Mouse (Mus musculus): ENCODE measurements around the gene Gm281. TPM values are rescaled to one million over a fixed set of nuclear protein-coding genes. Genes with fewer than 3 reads are reported as not detected.

Gm281 gene
- polyA plus RNA-seq (2012; rRNA removed) = not detected in 2 replicates

GRCm38 (mm10) chr14:13914387-13915082 is at the start of gene Gm281:
Gm281 (minus strand) TSS chr14:13914478.

DNA sequence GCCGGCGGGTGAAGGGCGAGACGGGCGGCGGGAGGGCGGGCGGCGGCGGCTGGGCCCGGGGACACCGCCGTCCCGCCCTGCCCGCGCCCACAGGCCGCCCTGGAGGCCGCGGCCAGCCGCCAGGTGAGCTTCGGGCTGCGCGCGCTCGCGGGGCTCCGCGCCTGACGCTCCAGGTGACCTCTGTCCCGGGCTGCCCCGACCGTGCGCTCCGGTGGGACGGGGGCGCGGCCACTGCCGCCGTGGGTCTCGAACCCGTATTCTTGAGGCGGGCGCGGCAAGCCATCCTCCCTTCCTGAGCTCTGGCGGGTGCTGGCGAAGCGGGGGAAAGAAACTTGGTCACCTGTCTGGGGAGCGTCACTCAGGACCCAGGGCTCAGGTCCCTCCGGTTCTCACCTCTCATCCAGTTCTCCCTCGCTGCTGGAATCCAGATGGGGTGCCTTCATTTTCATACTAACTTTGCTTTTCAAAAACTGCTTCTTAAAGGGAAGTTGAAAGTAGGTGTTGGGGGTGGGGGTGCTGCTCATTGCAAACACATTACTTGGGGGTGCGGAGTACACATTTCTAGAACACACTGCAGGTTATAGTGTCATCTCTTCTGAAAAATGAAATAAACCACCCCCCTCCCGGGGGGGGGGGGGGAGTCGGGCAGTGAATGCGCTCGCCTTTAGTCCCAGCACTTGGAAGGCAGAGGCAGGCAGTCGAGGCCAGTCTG is 47.3 kb upstream of the Gm281 start, which contains the start of the genes Atxn7 and Thoc7:
TSS of gene Atxn7 (plus strand) at position 40 of the 712 bp plus-strand sequence.
TSS of gene Thoc7 (minus strand) at position 452 of the 712 bp plus-strand sequence.

Other genes starting within 250 kb of the Gm281 start
- gene Sntn, start 243.6 kb downstream of the Gm281 start, polyA plus RNA-seq (2012; rRNA removed) = not detected in 2 replicates
- 5.0 and 6.5 TPM in 2 replicates for gene Atxn7, start 47.0 kb upstream of the Gm281 start, polyA plus RNA-seq (2012; rRNA removed)
- 42.9 and 44.8 TPM in 2 replicates for gene Thoc7, start 47.4 kb upstream of the Gm281 start, polyA plus RNA-seq (2012; rRNA removed)
- 34.0 and 36.6 TPM in 2 replicates for gene Psmd6, start 206.5 kb upstream of the Gm281 start, polyA plus RNA-seq (2012; rRNA removed)